Mouse (Mus musculus) brain, embryonic 14.5 days (tissue): ENCODE measurements around the gene Rsph14. TPM values are rescaled to one million over a fixed set of nuclear protein-coding genes. Genes with fewer than 3 reads are reported as not detected.
A peak's percentile ranks its signal among the peaks of the same experiment; 100 is the strongest.

Experiments used
- DNase-seq: peaks from one replicate; pipeline ENCODE4 v3.0.0-alpha.2; 2011; ENCODE audit warnings: low read depth
- CTCF ChIP-seq: fragments of 200-500 bp; IDR thresholded peaks from 2 replicates; pipeline ENCODE4 v1.5.1; 2012; ENCODE audit warnings: inconsistent platforms, mild to moderate bottlenecking, moderate library complexity, borderline replicate concordance; ENCODE audit not compliant: insufficient read depth, insufficient read length; ENCODE audit errors: extremely low read depth
- POLR2A ChIP-seq: fragments of 200-500 bp; IDR thresholded peaks from 2 replicates; pipeline ENCODE4 v1.6.1; 2012; ENCODE audit warnings: mild to moderate bottlenecking, inconsistent platforms, borderline replicate concordance; ENCODE audit not compliant: poor library complexity, insufficient read depth, insufficient read length, severe bottlenecking; ENCODE audit errors: extremely low read depth
- polyA plus RNA-seq: library from polyadenylated mRNA; depleted of rRNA; stranded (reverse); fragments of >200 nt; gene quantifications from 2 replicates; pipeline ENCODE4 v1.2.3, GENCODE M21; 2012; rRNA removed

Rsph14 gene
- 0.42 and 0.53 TPM in 2 replicates for polyA plus RNA-seq

DNA sequence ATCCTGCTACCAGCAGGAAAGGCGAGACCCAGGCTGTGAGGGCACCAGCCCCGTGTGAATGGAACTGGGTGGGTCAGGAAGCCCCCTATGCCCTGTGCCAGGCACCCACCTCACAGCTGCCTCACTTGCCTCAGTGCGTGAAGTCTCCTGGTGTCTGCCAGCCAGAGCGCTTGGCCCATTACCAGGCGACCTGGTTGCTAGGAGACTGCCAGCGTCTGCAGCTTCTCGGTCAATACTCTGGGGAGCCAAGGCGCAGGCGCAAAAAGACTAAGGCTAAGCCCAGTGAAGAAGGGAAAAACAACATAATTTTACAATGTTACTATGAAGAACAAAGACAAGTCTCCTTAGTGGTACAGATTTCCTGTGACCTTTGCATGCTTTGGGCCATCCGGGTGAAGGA is at the start of gene Rsph14:
TSS of gene Rsph14 (minus strand) at position 192 of the 400 bp plus-strand sequence.
- no peak for TF ChIP-seq CTCF
- TF ChIP-seq POLR2A, result no peak
- peak; percentile 97 for DNase-seq

DNA sequence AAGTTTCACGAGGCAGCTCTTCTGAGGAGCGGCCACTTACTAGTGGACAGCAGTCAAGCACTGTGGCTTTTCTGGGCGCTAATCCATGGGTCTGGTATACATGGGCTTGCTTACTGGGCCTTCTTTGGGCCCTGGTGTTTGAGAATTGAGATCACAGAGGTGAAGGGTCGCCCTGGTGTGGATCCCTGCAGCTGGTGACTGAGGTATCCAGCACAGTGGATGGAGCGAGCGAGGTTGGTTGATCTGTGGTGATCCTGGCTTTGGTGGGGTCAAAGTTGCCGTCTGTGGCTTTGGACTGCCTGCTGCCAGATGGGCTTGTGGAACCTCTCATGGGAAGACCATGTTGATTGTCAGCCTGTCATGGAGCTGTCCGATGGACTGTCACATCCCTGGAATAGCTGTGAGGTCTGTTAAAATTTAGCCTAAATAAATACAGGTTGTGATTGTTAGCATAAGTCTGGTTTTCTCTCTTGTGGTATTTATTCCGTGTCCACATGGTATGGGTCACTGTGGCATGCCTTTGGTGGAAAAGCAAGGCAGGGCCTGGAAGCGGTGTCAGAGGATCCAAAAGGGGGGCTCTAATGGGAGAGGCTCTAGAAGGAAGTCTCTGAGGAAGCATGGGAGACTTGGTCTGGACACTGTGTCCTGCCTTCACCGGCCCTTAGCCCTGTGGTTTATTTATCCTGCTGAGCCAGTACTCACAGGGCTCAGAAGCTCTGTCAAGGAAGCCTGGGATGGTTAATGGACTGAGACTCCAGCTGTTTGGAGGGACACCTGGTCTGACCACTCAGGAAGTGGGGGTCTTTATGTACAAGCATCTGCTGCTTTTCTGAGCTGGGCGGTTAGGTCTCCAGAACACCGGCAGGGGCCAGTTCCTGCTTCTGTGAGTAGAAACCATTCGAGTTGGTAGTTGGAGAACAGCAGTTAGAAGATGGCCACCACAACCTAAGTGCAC is 46.1 kb upstream of the Rsph14 start:
- TF ChIP-seq POLR2A, result no peak
- no peak for TF ChIP-seq CTCF
- no peak for DNase-seq

DNA sequence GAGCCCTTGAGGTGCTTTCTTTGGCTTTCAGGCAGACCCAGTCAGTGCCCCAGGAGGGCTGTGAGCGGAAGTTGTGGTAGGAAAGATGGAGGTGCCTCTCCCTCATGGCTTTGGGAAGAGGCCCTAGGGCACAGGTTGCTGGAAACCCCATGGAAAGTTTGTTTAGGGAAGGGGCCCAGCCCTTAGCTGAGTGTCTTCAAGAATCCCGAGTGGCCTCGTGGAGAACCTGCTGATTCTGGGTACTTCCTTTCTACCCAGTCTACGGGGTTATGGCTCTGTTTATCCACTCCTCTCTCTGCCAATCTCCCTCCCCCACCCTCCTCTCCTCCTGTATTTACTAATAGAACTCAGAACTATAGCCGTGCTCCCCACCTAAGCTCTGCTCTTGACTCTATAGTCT is 43.3 kb upstream of the Rsph14 start:
- TF ChIP-seq CTCF (no peak), POLR2A (no peak)
- no peak for DNase-seq

DNA sequence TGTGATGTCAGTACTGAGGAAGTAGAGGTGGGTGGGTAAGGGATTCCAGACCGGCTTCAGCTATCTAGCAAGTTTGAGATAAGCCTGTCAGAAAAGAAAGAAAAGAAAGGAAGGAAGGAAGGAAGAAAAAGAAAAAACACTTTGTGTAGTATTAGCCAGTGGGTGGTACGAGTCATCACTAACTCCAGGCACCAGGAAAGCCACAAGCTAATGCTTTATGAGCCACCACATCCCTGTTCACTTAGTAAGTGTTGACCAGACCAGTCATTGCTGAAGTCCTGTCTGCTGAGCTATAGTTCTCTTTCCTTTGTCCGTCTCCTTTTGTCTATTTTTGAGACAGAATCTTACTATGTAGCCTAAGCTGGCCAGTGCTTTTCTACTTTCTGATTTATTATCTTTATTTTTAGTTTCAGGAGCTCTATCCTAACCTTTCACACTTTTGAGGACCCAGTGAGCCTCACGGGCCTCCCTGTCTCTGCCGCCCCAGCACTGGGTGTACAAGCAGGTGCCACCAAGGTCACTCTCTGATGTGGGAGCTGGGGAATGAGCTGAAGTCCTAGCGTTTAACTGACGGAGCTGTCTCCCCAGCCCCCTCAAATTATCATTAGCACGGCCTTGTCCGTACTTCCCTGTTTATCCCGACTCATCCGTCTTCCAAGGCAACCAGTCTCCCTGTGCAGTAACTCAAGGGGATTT is 38.0 kb upstream of the Rsph14 start:
- TF ChIP-seq POLR2A, result no peak

DNA sequence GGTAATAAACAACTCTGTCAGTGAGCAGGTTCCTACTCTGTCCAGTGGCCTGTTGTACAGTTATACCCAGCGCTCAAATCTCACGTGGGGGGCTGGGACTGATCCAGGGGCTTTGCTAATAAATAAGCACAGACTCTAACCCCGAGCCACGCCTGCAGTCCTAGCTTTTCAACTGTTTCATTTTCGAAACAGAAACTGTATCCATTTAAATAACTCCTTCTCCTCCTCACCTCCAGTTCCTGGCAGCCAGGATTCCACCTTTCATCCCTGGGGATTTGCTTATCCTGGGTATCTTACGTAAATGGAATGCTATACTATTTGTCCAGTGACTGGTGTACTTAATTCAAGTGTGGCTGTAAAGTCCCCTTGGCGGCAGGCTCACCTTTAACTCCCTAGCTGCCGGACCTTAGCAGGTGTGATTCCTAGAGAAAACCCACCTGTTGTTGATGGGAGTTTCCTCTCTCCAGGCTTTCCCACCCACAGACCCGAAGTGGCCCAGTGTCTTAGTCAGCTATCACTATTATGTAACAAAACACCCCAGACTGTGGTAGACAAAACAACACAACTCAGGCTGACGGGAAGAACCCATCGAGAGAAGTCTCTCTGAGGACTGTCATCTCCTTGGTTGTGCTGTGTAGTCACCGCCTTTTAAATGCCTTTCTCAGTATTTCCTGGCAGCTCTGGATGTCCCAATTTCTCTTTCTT is 36.4 kb upstream of the Rsph14 start:
- DNase-seq, result no peak
- no peak for TF ChIP-seq CTCF
- no peak for TF ChIP-seq POLR2A

More for the DNA sequence above, 38.0 kb upstream of the Rsph14 start:
- DNase-seq, result no peak

DNA sequence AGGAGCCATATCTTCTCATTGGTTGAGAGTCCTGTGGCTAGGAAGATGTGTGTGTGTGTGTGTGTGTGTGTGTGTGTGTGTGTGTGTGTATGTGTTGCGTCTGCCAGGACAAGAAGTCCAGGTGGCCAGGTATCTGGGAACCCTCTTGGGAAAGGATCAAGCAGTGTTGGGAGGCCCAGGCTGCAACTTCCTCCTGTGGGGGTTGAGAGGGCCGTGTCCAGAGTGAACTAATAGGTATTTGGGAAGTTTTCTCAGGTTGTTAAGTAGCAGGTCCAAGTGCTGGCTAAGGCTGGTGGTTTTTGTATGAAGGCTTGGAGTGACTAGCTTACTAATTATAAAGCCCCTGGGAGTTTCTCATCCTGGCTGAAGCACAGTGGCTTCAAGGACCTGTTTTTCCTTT is 35.7 kb upstream of the Rsph14 start:
- no peak for DNase-seq
- TF ChIP-seq CTCF, result no peak
- TF ChIP-seq POLR2A, result no peak

DNA sequence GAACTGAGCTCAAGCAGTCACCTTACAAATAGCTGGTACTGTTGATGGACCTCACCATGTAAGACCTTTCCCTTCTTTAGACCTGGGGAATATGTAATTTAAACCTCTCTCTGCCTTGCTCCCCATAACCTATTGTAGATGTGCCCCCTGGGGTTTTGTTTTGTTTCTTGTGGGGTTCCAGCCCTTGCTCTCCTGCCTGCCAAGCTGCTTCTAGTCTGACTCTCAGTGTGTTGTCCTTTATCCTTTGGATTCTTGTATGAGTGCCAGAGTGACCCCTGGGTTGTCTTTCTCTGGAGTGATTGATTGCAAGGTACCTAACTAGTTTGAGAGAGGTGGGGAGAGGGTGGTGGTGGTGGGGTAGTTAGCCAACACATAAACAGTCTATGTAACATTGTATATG is 35.1 kb upstream of the Rsph14 start:
- DNase-seq, result no peak
- TF ChIP-seq POLR2A (no peak), CTCF (no peak)

DNA sequence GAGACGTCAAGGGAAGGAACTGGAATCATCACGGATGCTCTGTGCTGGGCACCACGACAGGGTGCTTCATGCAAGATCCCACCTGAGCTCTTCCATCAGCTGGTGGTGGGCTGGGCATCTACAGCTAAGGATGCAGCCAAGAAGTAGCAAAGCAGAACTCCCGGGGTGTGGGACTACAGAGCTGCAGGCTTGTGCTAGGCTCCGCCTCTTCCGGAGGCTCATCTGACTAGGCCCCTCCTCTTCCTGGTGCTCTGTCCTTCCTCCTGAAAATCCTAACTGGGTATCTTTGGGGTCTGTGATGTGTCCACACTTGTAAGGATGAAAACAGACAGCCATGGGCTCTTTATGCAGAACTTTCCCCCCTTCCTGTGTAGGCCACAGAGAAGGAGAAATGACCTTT is 33.3 kb upstream of the Rsph14 start:
- TF ChIP-seq POLR2A, result no peak
- TF ChIP-seq CTCF, result no peak
- DNase-seq, result no peak

DNA sequence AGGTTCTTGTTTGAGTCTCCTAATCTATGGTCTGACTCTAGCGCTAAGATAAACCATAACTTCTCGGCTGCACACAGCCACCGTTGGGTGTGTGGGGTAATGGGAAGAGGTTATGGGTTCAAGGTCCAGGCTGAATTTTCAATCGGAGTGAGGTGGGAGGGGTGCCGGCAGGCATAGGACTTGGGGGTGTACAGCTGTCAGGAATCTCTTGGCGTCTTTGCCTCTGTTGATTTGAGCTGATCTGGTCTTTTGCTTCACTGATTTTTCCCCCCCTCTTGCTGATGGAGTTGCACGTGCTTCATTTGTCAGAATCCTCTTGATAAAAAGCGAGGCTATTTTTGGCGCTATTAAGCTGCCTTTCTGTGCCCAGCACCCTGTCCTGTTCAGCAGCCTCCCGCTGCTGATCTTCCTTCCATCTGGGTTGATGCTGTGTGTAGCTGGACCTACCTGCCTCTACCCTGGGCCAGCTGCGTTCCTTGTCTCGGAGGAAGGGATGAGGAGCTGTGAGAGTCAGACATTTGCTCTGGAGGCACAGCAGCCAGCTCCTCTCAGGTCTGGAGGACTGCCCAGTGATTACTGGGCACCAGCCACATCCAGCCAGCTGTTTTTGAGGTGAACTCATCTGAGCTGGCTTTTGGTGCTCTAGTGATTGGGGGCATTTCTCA is 31.0 kb upstream of the Rsph14 start:
- TF ChIP-seq POLR2A (no peak), CTCF (no peak)
- DNase-seq, result peak; percentile 37

DNA sequence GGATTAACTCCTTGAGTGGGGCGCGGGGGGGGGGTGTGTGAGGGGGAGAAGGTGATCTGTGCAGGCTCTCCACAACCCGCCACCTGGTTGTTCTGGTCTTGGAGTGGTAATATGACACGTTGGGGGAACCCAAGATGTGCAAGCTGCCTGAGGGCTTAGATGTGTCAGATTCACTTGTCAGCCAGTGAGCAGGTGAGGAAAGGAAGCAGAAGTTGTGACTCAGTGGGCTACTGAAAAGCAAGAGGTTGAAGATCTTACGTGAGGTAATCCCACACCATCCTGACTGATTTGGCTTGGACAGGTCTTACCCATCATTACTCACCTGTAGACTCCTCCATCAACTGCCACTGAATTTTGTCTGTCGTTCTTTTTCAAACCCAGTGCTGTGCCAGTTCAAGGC is 30.2 kb upstream of the Rsph14 start:
- DNase-seq, result no peak
- TF ChIP-seq POLR2A (no peak), CTCF (no peak)

DNA sequence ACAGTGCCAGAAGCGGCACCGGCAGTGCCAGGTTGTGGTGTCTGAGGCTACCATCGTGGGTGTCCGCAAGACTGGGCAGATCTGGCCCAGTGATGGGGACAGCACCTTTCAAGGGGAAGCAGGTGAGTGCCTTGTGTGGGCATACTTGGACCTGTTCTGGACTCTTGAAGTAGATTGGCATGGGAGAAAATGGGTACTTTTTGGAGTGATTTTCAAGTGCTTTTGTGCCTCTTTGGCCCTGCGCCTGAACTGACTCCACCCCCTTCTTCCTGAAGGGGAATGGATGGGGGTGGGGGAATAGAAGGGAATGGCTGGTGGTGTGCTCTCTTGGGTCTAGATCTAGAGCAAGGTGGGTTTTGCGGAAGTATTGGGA is 29.8 kb upstream of the Rsph14 start:
- DNase-seq, result peak; percentile 71
- TF ChIP-seq POLR2A (no peak), CTCF (no peak)
